Mouse (Mus musculus): ENCODE measurements around the gene Tmsb15b2. TPM values are rescaled to one million over a fixed set of nuclear protein-coding genes. Genes with fewer than 3 reads are reported as not detected.
"Not testable (repeated sequence)": the region's sequence is repeated elsewhere in the genome, so short reads cannot be mapped to it uniquely, and the experiment has no call there.

Tmsb15b2 gene
- polyA plus RNA-seq (2016; fragmentation: Nextera tagmentation; extraction: Ambion mirVana): 45.2 and 53.5 TPM in 2 replicates

GRCm38 (mm10) chrX:136975397-136975796, at the start of gene Tmsb15b2:
Tmsb15b2 (minus strand) TSS chrX:136975497.
- 86% methylated on average over 6 of the region's 6 CpGs for whole genome bisulfite sequencing

GRCm38 (mm10) chrX:137019310-137019709, 44.0 kb upstream of the Tmsb15b2 start:
- Histone ChIP-seq H3K27me3 (ENCODE audit: insufficient read depth, poor library complexity, severe bottlenecking) (no peaks in the 10 kb centered on the region), H3K36me3 (no peaks in the 10 kb centered on the region), H3K4me3 (no peak overlapping the region), H3K9me3 (no peaks in the 10 kb centered on the region), H3K27ac (no peak overlapping the region), H3K4me1 (replicated peaks) (no peaks in the 10 kb centered on the region)
- peak; percentile 44 for DNase-seq (ENCODE audit: low spot score)
- whole genome bisulfite sequencing: 23% methylated on average over 1 of the region's 1 CpGs

More at GRCm38 (mm10) chrX:136975397-136975796, at the start of gene Tmsb15b2:
- H3K9me3 ChIP-seq; H3K4me1 ChIP-seq (replicated peaks); H3K27me3 ChIP-seq (ENCODE audit: insufficient read depth, poor library complexity, severe bottlenecking); H3K36me3 ChIP-seq; DNase-seq (ENCODE audit: low spot score): not testable (repeated sequence)
- H3K27ac ChIP-seq: 0 out of 2 replicates have a peak within 1 kb of the TSS, but pooled peaks have one; percentile 23
- H3K4me3 ChIP-seq: peak within 1 kb of the TSS; percentile 52

DNA sequence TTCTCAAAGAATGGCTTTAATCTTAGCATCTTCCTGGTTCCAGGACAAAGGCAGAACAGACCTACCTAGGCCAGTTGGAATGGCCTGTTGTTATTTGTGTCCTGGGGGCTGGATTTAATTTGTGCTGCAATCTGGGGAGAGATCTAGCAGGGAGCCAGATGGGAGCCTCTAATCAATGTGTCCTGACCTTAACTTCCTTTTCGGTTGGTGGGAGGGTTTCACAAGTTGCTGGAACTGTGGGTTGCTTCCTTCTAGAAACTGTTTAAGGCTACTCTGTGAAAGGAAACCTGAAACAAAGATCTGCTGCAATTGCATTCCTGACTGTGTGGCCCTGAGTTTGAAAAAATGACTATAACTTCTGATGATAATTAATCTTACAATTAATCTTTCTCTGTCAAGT, 42.4 kb upstream of the Tmsb15b2 start:
- no peak overlapping the region for H3K27ac ChIP-seq
- H3K36me3 ChIP-seq: no peaks in the 10 kb centered on the region
- no peak for DNase-seq (ENCODE audit: low spot score)
- no peaks in the 10 kb centered on the region for H3K9me3 ChIP-seq
- no peaks in the 10 kb centered on the region for H3K4me1 ChIP-seq (replicated peaks)
- H3K27me3 ChIP-seq (ENCODE audit: insufficient read depth, poor library complexity, severe bottlenecking): no peaks in the 10 kb centered on the region
- WGBS: 77% methylated on average over 1 of the region's 1 CpGs
- H3K4me3 ChIP-seq: no peak overlapping the region

DNA sequence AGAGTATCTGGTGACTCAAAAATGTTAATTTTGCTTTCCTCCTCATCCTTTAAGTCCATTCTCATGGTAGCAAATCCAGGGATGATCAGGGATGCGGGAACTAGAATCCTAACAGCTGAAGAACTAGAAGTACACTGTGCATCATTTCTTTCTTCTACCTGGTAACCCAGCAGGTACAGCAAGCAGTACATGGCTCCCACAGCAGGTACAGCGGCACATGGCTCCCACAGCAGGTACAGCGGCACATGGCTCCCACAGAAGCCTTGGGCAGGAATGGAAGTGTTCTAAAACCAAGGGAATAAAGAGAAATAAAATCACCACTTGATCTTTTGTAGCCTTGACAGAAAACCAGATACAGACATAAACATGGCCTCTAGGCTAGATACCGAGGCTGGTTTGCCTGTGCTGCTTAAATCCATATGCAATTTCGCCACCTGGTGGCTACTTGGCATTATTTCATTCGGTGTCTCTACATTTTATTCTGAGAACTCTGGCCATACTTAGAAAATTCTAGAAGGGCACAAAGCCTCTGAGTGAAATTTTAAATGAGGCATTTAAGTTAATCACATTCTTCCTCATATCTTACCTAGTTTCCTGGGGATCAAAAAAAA, 39.9 kb upstream of the Tmsb15b2 start:
- no peaks in the 10 kb centered on the region for H3K36me3 ChIP-seq
- WGBS: 56% methylated on average over 6 of the region's 6 CpGs
- H3K27ac ChIP-seq: no peak overlapping the region
- no peaks in the 10 kb centered on the region for H3K4me1 ChIP-seq (replicated peaks)
- H3K27me3 ChIP-seq (ENCODE audit: insufficient read depth, poor library complexity, severe bottlenecking): no peaks in the 10 kb centered on the region
- no peaks in the 10 kb centered on the region for H3K9me3 ChIP-seq
- no peak overlapping the region for H3K4me3 ChIP-seq
- peak; percentile 36 for DNase-seq (ENCODE audit: low spot score)

GRCm38 (mm10) chrX:136996256-136996655, 21.0 kb upstream of the Tmsb15b2 start:
- Histone ChIP-seq H3K4me3 (no peak overlapping the region), H3K4me1 (replicated peaks) (peaks cover 18% of the 10 kb centered on the region; the same call in 1 of the 2 replicates), H3K9me3 (no peaks in the 10 kb centered on the region), H3K36me3 (0 out of 2 replicates have a peak, but pooled peaks cover under 1% of the 10 kb centered on the region), H3K27ac (no peak overlapping the region), H3K27me3 (ENCODE audit: insufficient read depth, poor library complexity, severe bottlenecking) (peaks cover 23% of the 10 kb centered on the region)
- DNase-seq (ENCODE audit: low spot score): no peak
- 89% methylated on average over 2 of the region's 2 CpGs for WGBS

- Histone ChIP-seq H3K27me3 (ENCODE audit: insufficient read depth, poor library complexity, severe bottlenecking) (peaks cover 28% of the 10 kb centered on the region), H3K4me1 (replicated peaks) (peaks cover 18% of the 10 kb centered on the region; the same call in 1 of the 2 replicates), H3K4me3 (peak overlapping the region; percentile 54), H3K27ac (peak overlapping the region; percentile 83), H3K36me3 (no peaks in the 10 kb centered on the region), H3K9me3 (no peaks in the 10 kb centered on the region)
- 29% methylated on average over 14 of the region's 14 CpGs for WGBS
- peak; percentile 29 for DNase-seq (ENCODE audit: low spot score)
Observed at GRCm38 (mm10) chrX:136993641-136994040, 18.3 kb upstream of the Tmsb15b2 start.

- Histone ChIP-seq H3K4me3 (peak within 1 kb of the TSS; percentile 54), H3K9me3 (no peaks in the 10 kb centered on the region), H3K27me3 (ENCODE audit: insufficient read depth, poor library complexity, severe bottlenecking) (peaks cover 28% of the 10 kb centered on the region), H3K36me3 (no peaks in the 10 kb centered on the region), H3K27ac (peak within 1 kb of the TSS; percentile 83), H3K4me1 (replicated peaks) (peaks cover 18% of the 10 kb centered on the region; the same call in 1 of the 2 replicates)
- WGBS: 18% methylated on average over 26 of the region's 26 CpGs
- peak; percentile 86 for DNase-seq (ENCODE audit: low spot score)
Observed at GRCm38 (mm10) chrX:136992978-136993547, 17.8 kb upstream of the Tmsb15b2 start, which contains the start of gene Zcchc18. Zcchc18 (plus strand) TSS chrX:136993155.

- H3K9me3 ChIP-seq: no peaks in the 10 kb centered on the region
- peaks cover 18% of the 10 kb centered on the region; the same call in 1 of the 2 replicates for H3K4me1 ChIP-seq (replicated peaks)
- H3K27me3 ChIP-seq (ENCODE audit: insufficient read depth, poor library complexity, severe bottlenecking): peaks cover 28% of the 10 kb centered on the region
- DNase-seq (ENCODE audit: low spot score): no peak
- H3K4me3 ChIP-seq: peak overlapping the region; percentile 54
- peak overlapping the region; percentile 82 for H3K27ac ChIP-seq
- 24% methylated on average over 19 of the region's 19 CpGs for WGBS
- no peaks in the 10 kb centered on the region for H3K36me3 ChIP-seq
Observed at GRCm38 (mm10) chrX:136992191-136992965, 17.1 kb upstream of the Tmsb15b2 start.

- Histone ChIP-seq H3K9me3 (no peaks in the 10 kb centered on the region), H3K27ac (no peak overlapping the region), H3K4me3 (no peak overlapping the region), H3K4me1 (replicated peaks) (peaks cover 18% of the 10 kb centered on the region; the same call in 1 of the 2 replicates), H3K36me3 (no peaks in the 10 kb centered on the region), H3K27me3 (ENCODE audit: insufficient read depth, poor library complexity, severe bottlenecking) (peaks cover 28% of the 10 kb centered on the region)
- 40% methylated on average over 2 of the region's 2 CpGs for WGBS
- peak; percentile 3 for DNase-seq (ENCODE audit: low spot score)
Observed at GRCm38 (mm10) chrX:136991274-136991673, 16.0 kb upstream of the Tmsb15b2 start.

DNA sequence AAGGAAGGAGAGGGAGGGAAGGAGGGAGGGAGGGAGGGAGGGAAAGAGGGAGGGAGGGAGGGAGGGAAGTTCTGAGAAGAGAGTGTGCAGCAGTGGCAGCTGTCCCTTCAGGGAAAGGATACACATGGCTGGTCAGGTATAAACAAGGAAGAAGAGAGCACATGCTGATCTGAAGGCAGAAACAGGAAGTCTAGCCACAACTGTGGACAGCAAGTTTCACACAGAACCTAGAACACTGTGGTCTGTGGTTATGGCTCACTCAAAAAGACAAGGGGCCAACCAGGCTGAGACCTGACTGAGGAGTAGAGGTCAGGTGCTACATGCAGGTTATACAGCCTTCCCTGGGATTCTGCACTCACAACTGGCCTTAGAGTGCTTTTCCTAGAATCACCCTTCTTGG, 10.7 kb upstream of the Tmsb15b2 start:
- no peaks in the 10 kb centered on the region for H3K36me3 ChIP-seq
- no peak for DNase-seq (ENCODE audit: low spot score)

GRCm38 (mm10) chrX:136978616-136979015, 3.3 kb upstream of the Tmsb15b2 start:
- H3K36me3 ChIP-seq: no peaks in the 10 kb centered on the region
- H3K27me3 ChIP-seq (ENCODE audit: insufficient read depth, poor library complexity, severe bottlenecking): no peaks in the 10 kb centered on the region
- no peak for DNase-seq (ENCODE audit: low spot score)
- no peaks in the 10 kb centered on the region; the same call in 1 of the 2 replicates for H3K4me1 ChIP-seq (replicated peaks)
- no peak overlapping the region for H3K27ac ChIP-seq
- no peak overlapping the region for H3K4me3 ChIP-seq
- no peaks in the 10 kb centered on the region for H3K9me3 ChIP-seq

More for the DNA sequence above, 10.7 kb upstream of the Tmsb15b2 start:
- H3K4me1 ChIP-seq (replicated peaks): no peaks in the 10 kb centered on the region
- no peaks in the 10 kb centered on the region for H3K9me3 ChIP-seq
- H3K27me3 ChIP-seq (ENCODE audit: insufficient read depth, poor library complexity, severe bottlenecking): peaks cover 3% of the 10 kb centered on the region; the same call in 1 of the 2 replicates
- H3K4me3 ChIP-seq: no peak overlapping the region
- no peak overlapping the region for H3K27ac ChIP-seq

GRCm38 (mm10) chrX:136976424-136977084, 1.3 kb upstream of the Tmsb15b2 start, which contains the start of the genes Tmsb15l and Tmsb15b1:
Tmsb15l (minus strand) TSS chrX:136976869.
Tmsb15b1 (minus strand) TSS chrX:136976874.
- 34% methylated on average over 15 of the region's 15 CpGs for WGBS
- Histone ChIP-seq H3K4me1 (replicated peaks) (no peaks in the 10 kb centered on the region; the same call in 1 of the 2 replicates), H3K36me3 (no peaks in the 10 kb centered on the region)

More at GRCm38 (mm10) chrX:136976424-136977084, 1.3 kb upstream of the Tmsb15b2 start, which contains the start of the genes Tmsb15l and Tmsb15b1:
- Histone ChIP-seq H3K9me3 (no peaks in the 10 kb centered on the region), H3K4me3 (peak within 1 kb of the TSS; percentile 52), H3K27ac (0 out of 2 replicates have a peak within 1 kb of the TSS, but pooled peaks have one; percentile 23), H3K27me3 (ENCODE audit: insufficient read depth, poor library complexity, severe bottlenecking) (no peaks in the 10 kb centered on the region)
- peak; percentile 68 for DNase-seq (ENCODE audit: low spot score)

All from hindbrain, embryonic 10.5 days (tissue).